Mouse (Mus musculus): ENCODE measurements around the gene Socs7. TPM values are rescaled to one million over a fixed set of nuclear protein-coding genes. Genes with fewer than 3 reads are reported as not detected.
A peak's percentile ranks its signal among the peaks of the same experiment; 100 is the strongest.

Gene Socs7
- polyA plus RNA-seq, 1 experiment, result 21.1 TPM

- Histone ChIP-seq H3K27ac (ENCODE audit: insufficient read depth, low read length) (no peak overlapping the region), H3K9me3 (replicated peaks; ENCODE audit: control insufficient read depth, insufficient read depth, low read length, poor library complexity, severe bottlenecking) (no peaks in the 10 kb centered on the region), H3K4me3 (ENCODE audit: low read depth, low read length) (no peak overlapping the region), H3K36me3 (ENCODE audit: control insufficient read depth, insufficient read depth, low read length, poor library complexity, severe bottlenecking) (no peaks in the 10 kb centered on the region), H3K9ac (ENCODE audit: low read depth, poor library complexity, severe bottlenecking) (peak overlapping the region; percentile 30), H3K27me3 (ENCODE audit: control insufficient read depth, insufficient read depth, low read length, poor library complexity, severe bottlenecking) (no peaks in the 10 kb centered on the region), H3K4me1 (ENCODE audit: control insufficient read depth, insufficient read depth, low read length) (peaks cover 9% of the 10 kb centered on the region)
- TF ChIP-seq POLR2A (IDR thresholded peaks at IDR 0.05; ENCODE audit: insufficient read depth, low read length) (no peak), EP300 (IDR thresholded peaks at IDR 0.05; ENCODE audit: insufficient read depth, low read depth, low read length) (no peak), CTCF (IDR thresholded peaks at IDR 0.05; ENCODE audit: low read depth, low read length) (no peak)
These were observed 38.7 kb downstream of the Socs7 start for GRCm38 (mm10) chr11:97401082-97401481.

DNA sequence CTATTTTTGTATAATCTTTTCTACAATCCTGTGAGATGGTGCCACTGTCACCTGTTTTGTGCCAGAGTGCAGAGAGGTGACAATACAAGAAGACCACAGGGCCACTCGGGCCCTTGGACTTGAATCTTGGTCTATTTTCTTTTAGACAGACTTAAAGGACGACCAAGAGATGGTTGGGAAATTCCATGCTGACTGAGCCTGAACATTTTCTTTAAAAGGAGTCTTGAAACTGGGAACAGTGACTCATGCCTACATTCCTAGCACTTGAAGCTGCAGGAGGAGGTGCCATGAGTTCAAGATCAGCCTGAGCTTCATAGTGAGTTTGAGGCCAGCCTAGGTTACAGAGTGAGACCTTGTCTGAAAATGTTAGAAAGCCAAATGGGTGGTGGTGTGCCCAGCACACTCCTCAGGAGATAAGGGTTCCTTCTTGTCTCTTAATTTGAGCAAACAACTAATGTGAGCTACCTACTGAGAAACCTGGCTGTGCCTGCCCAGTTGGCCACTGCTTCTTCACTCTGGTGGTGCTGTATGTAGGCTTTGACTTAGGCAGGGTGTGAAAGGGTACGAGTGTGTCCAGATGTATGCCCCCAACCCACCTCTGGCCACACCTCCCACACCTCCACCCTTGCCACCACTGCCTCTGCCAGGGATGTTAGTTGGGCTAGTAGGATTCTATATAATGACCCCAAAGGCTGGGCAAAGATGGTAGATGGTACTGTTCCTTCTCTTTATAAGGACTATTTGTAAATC is 39.5 kb downstream of the Socs7 start:
- no peak overlapping the region for H3K9ac ChIP-seq (ENCODE audit: low read depth, poor library complexity, severe bottlenecking)
- H3K9me3 ChIP-seq (replicated peaks; ENCODE audit: control insufficient read depth, insufficient read depth, low read length, poor library complexity, severe bottlenecking), result no peaks in the 10 kb centered on the region
- no peak overlapping the region for H3K27ac ChIP-seq (ENCODE audit: insufficient read depth, low read length)
- H3K4me3 ChIP-seq (ENCODE audit: low read depth, low read length), result no peak overlapping the region
- no peaks in the 10 kb centered on the region for H3K36me3 ChIP-seq (ENCODE audit: control insufficient read depth, insufficient read depth, low read length, poor library complexity, severe bottlenecking)
- peaks cover 9% of the 10 kb centered on the region for H3K4me1 ChIP-seq (ENCODE audit: control insufficient read depth, insufficient read depth, low read length)
- H3K27me3 ChIP-seq (ENCODE audit: control insufficient read depth, insufficient read depth, low read length, poor library complexity, severe bottlenecking), result no peaks in the 10 kb centered on the region
- TF ChIP-seq POLR2A (IDR thresholded peaks at IDR 0.05; ENCODE audit: insufficient read depth, low read length) (no peak), CTCF (IDR thresholded peaks at IDR 0.05; ENCODE audit: low read depth, low read length) (no peak), EP300 (IDR thresholded peaks at IDR 0.05; ENCODE audit: insufficient read depth, low read depth, low read length) (no peak)

DNA sequence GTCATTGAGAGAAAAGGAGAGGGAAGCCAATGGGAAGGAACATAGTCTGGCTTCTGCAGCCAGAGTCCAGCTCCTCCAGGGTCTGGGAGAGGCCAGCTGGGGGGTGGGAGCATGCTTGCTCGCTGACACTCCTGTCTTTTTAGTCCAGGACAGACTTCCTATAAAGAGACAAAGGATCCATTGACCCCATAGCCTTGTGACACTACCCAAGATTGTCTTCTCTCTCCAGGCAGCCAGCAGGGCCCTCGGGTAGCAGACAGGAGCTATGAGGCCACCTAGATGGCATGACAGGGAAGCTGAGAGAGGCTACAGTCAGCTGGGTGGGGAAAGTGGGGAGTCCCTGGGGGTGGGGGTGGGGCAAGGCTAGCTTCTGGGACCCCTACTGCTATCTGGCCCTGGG is 40.4 kb downstream of the Socs7 start:
- Histone ChIP-seq H3K27ac (ENCODE audit: insufficient read depth, low read length) (no peak overlapping the region), H3K4me1 (ENCODE audit: control insufficient read depth, insufficient read depth, low read length) (peaks cover 9% of the 10 kb centered on the region), H3K36me3 (ENCODE audit: control insufficient read depth, insufficient read depth, low read length, poor library complexity, severe bottlenecking) (no peaks in the 10 kb centered on the region), H3K9ac (ENCODE audit: low read depth, poor library complexity, severe bottlenecking) (no peak overlapping the region), H3K27me3 (ENCODE audit: control insufficient read depth, insufficient read depth, low read length, poor library complexity, severe bottlenecking) (no peaks in the 10 kb centered on the region), H3K4me3 (ENCODE audit: low read depth, low read length) (no peak overlapping the region), H3K9me3 (replicated peaks; ENCODE audit: control insufficient read depth, insufficient read depth, low read length, poor library complexity, severe bottlenecking) (no peaks in the 10 kb centered on the region)
- TF ChIP-seq POLR2A (IDR thresholded peaks at IDR 0.05; ENCODE audit: insufficient read depth, low read length), result no peak

GRCm38 (mm10) chr11:97403614-97404183 is 41.3 kb downstream of the Socs7 start:
- Histone ChIP-seq H3K9ac (ENCODE audit: low read depth, poor library complexity, severe bottlenecking) (peak overlapping the region; percentile 71; the same call in 1 of the 2 replicates), H3K27me3 (ENCODE audit: control insufficient read depth, insufficient read depth, low read length, poor library complexity, severe bottlenecking) (no peaks in the 10 kb centered on the region), H3K4me3 (ENCODE audit: low read depth, low read length) (peak overlapping the region; percentile 21; the same call in 1 of the 2 replicates), H3K36me3 (ENCODE audit: control insufficient read depth, insufficient read depth, low read length, poor library complexity, severe bottlenecking) (no peaks in the 10 kb centered on the region), H3K4me1 (ENCODE audit: control insufficient read depth, insufficient read depth, low read length) (peaks cover 9% of the 10 kb centered on the region), H3K9me3 (replicated peaks; ENCODE audit: control insufficient read depth, insufficient read depth, low read length, poor library complexity, severe bottlenecking) (no peaks in the 10 kb centered on the region), H3K27ac (ENCODE audit: insufficient read depth, low read length) (no peak overlapping the region)
- no peak for TF ChIP-seq EP300 (IDR thresholded peaks at IDR 0.05; ENCODE audit: insufficient read depth, low read depth, low read length)
- TF ChIP-seq POLR2A (IDR thresholded peaks at IDR 0.05; ENCODE audit: insufficient read depth, low read length), result no peak
- no peak for TF ChIP-seq CTCF (IDR thresholded peaks at IDR 0.05; ENCODE audit: low read depth, low read length)

GRCm38 (mm10) chr11:97404184-97404760 is 41.9 kb downstream of the Socs7 start:
- H3K36me3 ChIP-seq (ENCODE audit: control insufficient read depth, insufficient read depth, low read length, poor library complexity, severe bottlenecking), result no peaks in the 10 kb centered on the region
- no peaks in the 10 kb centered on the region for H3K9me3 ChIP-seq (replicated peaks; ENCODE audit: control insufficient read depth, insufficient read depth, low read length, poor library complexity, severe bottlenecking)
- H3K4me3 ChIP-seq (ENCODE audit: low read depth, low read length), result peak overlapping the region; percentile 73
- H3K27ac ChIP-seq (ENCODE audit: insufficient read depth, low read length), result no peak overlapping the region
- peak overlapping the region; percentile 71 for H3K9ac ChIP-seq (ENCODE audit: low read depth, poor library complexity, severe bottlenecking)
- no peaks in the 10 kb centered on the region for H3K27me3 ChIP-seq (ENCODE audit: control insufficient read depth, insufficient read depth, low read length, poor library complexity, severe bottlenecking)
- TF ChIP-seq CTCF (IDR thresholded peaks at IDR 0.05; ENCODE audit: low read depth, low read length) (no peak), EP300 (IDR thresholded peaks at IDR 0.05; ENCODE audit: insufficient read depth, low read depth, low read length) (no peak), POLR2A (IDR thresholded peaks at IDR 0.05; ENCODE audit: insufficient read depth, low read length) (no peak)
- peaks cover 9% of the 10 kb centered on the region for H3K4me1 ChIP-seq (ENCODE audit: control insufficient read depth, insufficient read depth, low read length)

DNA sequence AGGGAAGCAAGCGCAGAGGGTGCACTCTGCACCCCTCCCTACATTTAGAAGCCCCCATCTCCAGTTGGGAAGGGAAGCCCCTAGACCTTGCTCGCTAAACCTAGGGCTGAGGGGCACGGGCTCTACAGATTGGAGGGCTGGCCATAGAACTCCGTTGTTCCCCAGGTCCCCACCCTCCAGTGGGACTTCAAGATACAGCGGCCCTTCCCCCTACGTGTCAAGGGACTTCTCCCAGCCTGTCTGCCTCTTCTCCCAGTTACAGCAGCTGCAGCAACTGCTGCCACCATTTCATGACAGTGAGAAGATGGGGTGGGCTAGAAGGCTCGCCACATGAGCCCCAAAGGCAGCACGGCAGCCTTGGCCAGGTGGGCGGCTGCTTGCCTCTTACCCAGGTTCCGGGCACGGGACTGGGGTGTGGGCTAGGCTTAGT is 42.4 kb downstream of the Socs7 start:
- Histone ChIP-seq H3K27ac (ENCODE audit: insufficient read depth, low read length) (no peak overlapping the region), H3K27me3 (ENCODE audit: control insufficient read depth, insufficient read depth, low read length, poor library complexity, severe bottlenecking) (no peaks in the 10 kb centered on the region)

More for the DNA sequence above, 42.4 kb downstream of the Socs7 start:
- TF ChIP-seq CTCF (IDR thresholded peaks at IDR 0.05; ENCODE audit: low read depth, low read length) (no peak), EP300 (IDR thresholded peaks at IDR 0.05; ENCODE audit: insufficient read depth, low read depth, low read length) (no peak), POLR2A (IDR thresholded peaks at IDR 0.05; ENCODE audit: insufficient read depth, low read length) (no peak)
- Histone ChIP-seq H3K36me3 (ENCODE audit: control insufficient read depth, insufficient read depth, low read length, poor library complexity, severe bottlenecking) (no peaks in the 10 kb centered on the region), H3K4me1 (ENCODE audit: control insufficient read depth, insufficient read depth, low read length) (peaks cover 9% of the 10 kb centered on the region), H3K9me3 (replicated peaks; ENCODE audit: control insufficient read depth, insufficient read depth, low read length, poor library complexity, severe bottlenecking) (no peaks in the 10 kb centered on the region), H3K4me3 (ENCODE audit: low read depth, low read length) (peak overlapping the region; percentile 73), H3K9ac (ENCODE audit: low read depth, poor library complexity, severe bottlenecking) (peak overlapping the region; percentile 71)
